Mouse (Mus musculus) C2C12 (cell line): ENCODE data around the gene Speg. TPM values are rescaled to one million over a fixed set of nuclear protein-coding genes. Genes with fewer than 3 reads are reported as not detected.

ENCODE experiments used
- H3K27me3 ChIP-seq: one replicate; pipeline ENCODE4 v1.6.1; 2011; ENCODE audit not compliant: control insufficient read depth, insufficient read depth, insufficient read length
- H3K36me3 ChIP-seq: one replicate; pipeline ENCODE4 v1.6.1; 2011; ENCODE audit not compliant: control insufficient read depth, insufficient read depth
- H3K4me3 ChIP-seq: one replicate; pipeline ENCODE4 v1.5.1; 2011; ENCODE audit warnings: mild to moderate bottlenecking, control low read depth; ENCODE audit not compliant: poor library complexity, insufficient read depth, severe bottlenecking
- H3K79me2 ChIP-seq: one replicate; pipeline ENCODE4 v1.6.1; 2011; ENCODE audit not compliant: control insufficient read depth, insufficient read depth
- H3K79me3 ChIP-seq: one replicate; pipeline ENCODE4 v1.6.1; 2011; ENCODE audit warnings: low read depth, control low read depth
- H3ac ChIP-seq: one replicate; pipeline ENCODE3; 2011; ENCODE audit warnings: low read depth; ENCODE audit not compliant: control insufficient read depth, insufficient read length
- CEBPB ChIP-seq: IDR thresholded peaks from one replicate; pipeline ENCODE4 v1.6.1; 2011; ENCODE audit warnings: low read depth, mild to moderate bottlenecking, control low read depth, moderate library complexity
- CTCF ChIP-seq: IDR thresholded peaks from one replicate; pipeline ENCODE4 v1.5.1; 2011; ENCODE audit not compliant: control insufficient read depth, insufficient read depth, insufficient read length
- FOSL1 ChIP-seq: IDR thresholded peaks from one replicate; pipeline ENCODE4 v1.8.0; 2011; ENCODE audit warnings: mild to moderate bottlenecking, low read length; ENCODE audit not compliant: poor library complexity, insufficient read depth, severe bottlenecking
- MAX ChIP-seq: IDR thresholded peaks from one replicate; pipeline ENCODE4 v1.6.1; 2011; ENCODE audit warnings: mild to moderate bottlenecking, control low read depth
- MYOD1 ChIP-seq: IDR thresholded peaks from one replicate; pipeline ENCODE4 v1.6.1; 2011; ENCODE audit warnings: low read depth; ENCODE audit not compliant: control insufficient read depth, insufficient read length
- MYOG ChIP-seq: IDR thresholded peaks from one replicate; pipeline ENCODE4 v1.6.1; 2011; ENCODE audit not compliant: control insufficient read depth, insufficient read length; ENCODE audit errors: extremely low read depth
- USF1 ChIP-seq: IDR thresholded peaks from one replicate; pipeline ENCODE4 v1.6.1; 2011; ENCODE audit warnings: low read depth, mild to moderate bottlenecking, control low read depth, moderate library complexity
- polyA plus RNA-seq: library from polyadenylated mRNA; unstranded; fragments of >200 nt; fragmentation: generic; extraction: Trizol; gene quantifications from one replicate; pipeline ENCODE4 v1.2.1, GENCODE M21; 2012; ENCODE audit warnings: missing spikeins

Gene Speg
- polyA plus RNA-seq, 1 experiment, result 29.4 TPM

DNA sequence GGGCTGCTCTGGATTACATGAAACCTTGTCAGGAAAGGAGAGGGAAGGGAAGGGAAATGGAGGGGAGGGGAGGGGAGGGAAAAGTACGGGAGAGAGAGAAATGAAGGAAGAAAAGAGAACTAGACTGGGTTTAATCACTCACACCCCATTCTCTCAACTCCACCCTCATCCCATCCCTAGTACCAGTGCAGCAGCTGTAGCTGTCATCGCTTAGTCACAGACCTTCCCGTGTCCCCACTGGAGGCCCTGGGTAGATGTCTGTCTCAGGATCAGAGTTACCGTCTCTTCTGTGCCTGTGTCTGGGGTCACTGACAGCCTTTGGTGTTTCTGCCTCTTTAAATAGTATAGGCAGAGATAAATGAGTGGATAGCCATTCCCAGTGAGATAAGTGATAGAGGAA, 33.1 kb downstream of the Speg start:
- TF ChIP-seq MYOD1 (no peak), CTCF (no peak), MAX (no peak), FOSL1 (no peak), USF1 (no peak), CEBPB (no peak), MYOG (no peak)
- H3K4me3 ChIP-seq, result no peak overlapping the region
- H3K79me3 ChIP-seq, result no peaks in the 10 kb centered on the region
- H3K36me3 ChIP-seq, result peaks cover 36% of the 10 kb centered on the region
- H3K27me3 ChIP-seq, result no peaks in the 10 kb centered on the region
- no peak overlapping the region for H3ac ChIP-seq
- no peaks in the 10 kb centered on the region for H3K79me2 ChIP-seq

DNA sequence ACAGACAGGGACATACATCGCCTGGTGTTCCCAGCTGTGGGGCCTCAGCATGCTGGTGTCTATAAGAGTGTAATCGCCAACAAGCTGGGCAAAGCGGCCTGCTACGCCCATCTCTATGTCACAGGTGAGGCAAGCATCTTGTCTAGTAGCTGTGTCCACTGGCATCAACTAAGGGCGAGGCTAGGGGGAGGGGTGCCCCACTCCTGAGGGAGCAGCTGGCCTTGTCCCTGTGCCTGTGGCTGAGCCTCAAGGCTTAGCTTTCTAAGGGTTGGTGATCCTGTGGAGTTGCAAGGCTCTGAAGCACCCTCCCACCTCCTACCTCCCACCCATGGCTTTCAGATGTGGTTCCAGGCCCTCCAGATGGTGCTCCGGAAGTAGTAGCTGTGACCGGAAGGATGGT, 34.9 kb downstream of the Speg start:
- Histone ChIP-seq H3K4me3 (no peak overlapping the region), H3ac (no peak overlapping the region), H3K79me3 (no peaks in the 10 kb centered on the region), H3K36me3 (peaks cover 36% of the 10 kb centered on the region), H3K79me2 (no peaks in the 10 kb centered on the region), H3K27me3 (no peaks in the 10 kb centered on the region)
- TF ChIP-seq FOSL1, result no peak
- TF ChIP-seq MAX, result no peak
- no peak for TF ChIP-seq CTCF
- TF ChIP-seq CEBPB, result no peak
- no peak for TF ChIP-seq USF1
- TF ChIP-seq MYOG, result no peak
- TF ChIP-seq MYOD1, result no peak

DNA sequence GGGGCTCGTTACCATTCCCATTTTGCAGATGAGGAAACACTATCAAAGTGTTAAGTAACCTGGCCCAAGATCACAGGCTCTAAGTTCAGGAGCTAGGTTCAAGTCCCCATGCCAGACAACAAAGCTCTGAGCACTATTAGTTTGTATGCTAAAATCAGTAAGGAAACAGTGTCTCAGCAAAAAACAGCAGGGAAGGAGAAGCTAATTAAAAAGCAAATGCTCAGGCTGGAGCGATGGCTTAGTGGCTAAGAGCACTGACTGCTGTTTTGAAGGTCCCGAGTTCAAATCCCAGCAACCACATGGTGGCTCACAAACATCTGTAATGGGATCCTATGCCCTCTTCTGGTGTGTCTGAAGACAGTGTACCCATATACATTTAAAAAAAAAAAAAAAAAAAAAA, 37.1 kb downstream of the Speg start:
- TF ChIP-seq MYOG (no peak), CEBPB (no peak), USF1 (no peak), FOSL1 (no peak), MYOD1 (no peak), CTCF (no peak), MAX (no peak)
- Histone ChIP-seq H3K4me3 (no peak overlapping the region), H3K79me3 (no peaks in the 10 kb centered on the region), H3K36me3 (peaks cover 26% of the 10 kb centered on the region), H3K27me3 (no peaks in the 10 kb centered on the region), H3ac (no peak overlapping the region), H3K79me2 (no peaks in the 10 kb centered on the region)

DNA sequence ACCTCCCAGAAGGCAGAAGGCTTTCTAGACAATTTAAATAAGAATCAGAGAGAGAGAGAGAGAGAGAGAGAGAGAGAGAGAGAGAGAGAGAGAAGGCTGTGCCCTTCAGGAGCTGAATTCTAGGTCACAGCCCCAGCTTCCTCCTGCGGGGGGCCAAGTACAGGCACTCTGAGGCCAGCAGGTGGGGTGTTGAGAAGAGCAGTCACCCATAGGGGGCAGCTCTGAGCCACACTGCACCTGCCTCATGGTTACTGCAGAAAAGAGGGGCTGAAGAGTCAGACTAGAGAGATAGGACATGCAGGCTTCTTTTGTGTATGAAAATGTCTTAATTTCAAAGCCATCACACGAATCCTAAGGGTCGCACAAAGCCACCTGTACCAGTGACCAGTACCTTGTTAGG, 38.7 kb downstream of the Speg start:
- no peaks in the 10 kb centered on the region for H3K79me2 ChIP-seq
- H3K27me3 ChIP-seq, result no peaks in the 10 kb centered on the region
- no peak for TF ChIP-seq MYOG
- TF ChIP-seq FOSL1, result no peak
- TF ChIP-seq MYOD1, result no peak
- TF ChIP-seq USF1, result no peak
- peak; percentile 27 for TF ChIP-seq CTCF
- TF ChIP-seq CEBPB, result no peak
- no peak for TF ChIP-seq MAX
- H3K36me3 ChIP-seq, result peaks cover 32% of the 10 kb centered on the region
- no peaks in the 10 kb centered on the region for H3K79me3 ChIP-seq
- no peak overlapping the region for H3K4me3 ChIP-seq
- no peak overlapping the region for H3ac ChIP-seq

DNA sequence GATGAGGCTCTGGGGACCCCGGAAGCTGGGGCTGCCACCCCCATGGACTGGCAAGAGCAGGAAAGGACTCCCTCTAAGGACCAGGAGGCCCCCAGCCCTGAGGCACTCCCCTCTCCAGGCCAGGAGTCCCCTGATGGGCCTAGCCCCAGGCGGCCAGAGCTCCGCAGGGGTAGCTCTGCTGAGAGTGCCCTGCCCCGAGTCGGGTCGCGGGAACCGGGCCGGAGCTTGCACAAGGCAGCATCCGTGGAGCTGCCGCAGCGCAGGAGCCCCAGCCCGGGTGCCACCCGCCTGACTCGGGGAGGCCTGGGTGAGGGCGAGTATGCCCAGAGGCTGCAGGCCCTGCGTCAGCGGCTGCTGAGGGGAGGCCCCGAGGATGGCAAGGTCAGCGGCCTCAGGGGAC, 46.7 kb downstream of the Speg start:
- no peak overlapping the region for H3ac ChIP-seq
- no peaks in the 10 kb centered on the region for H3K79me3 ChIP-seq

DNA sequence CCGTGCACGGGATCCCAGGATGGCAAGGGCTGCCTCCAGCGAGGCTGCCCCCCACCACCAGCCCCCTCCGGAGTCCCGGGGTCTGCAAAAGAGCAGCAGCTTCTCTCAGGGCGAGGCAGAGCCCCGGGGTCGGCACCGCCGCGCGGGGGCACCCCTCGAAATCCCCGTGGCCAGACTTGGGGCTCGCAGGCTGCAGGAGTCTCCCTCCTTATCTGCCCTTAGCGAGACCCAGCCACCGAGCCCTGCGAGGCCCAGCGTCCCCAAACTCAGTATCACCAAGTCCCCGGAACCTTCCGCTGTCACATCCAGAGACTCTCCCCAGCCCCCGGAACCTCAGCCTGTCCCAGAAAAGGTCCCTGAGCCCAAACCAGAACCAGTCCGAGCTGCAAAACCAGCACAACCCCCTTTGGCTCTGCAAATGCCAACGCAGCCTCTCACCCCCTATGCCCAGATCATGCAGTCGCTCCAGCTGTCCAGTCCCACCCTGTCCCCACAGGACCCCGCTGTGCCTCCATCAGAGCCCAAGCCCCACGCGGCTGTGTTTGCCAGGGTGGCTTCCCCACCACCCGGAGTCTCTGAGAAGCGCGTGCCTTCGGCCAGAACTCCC, 47.2 kb downstream of the Speg start:
- Histone ChIP-seq H3K27me3 (no peaks in the 10 kb centered on the region), H3ac (no peak overlapping the region), H3K79me3 (no peaks in the 10 kb centered on the region), H3K4me3 (no peak overlapping the region), H3K79me2 (no peaks in the 10 kb centered on the region), H3K36me3 (peaks cover 22% of the 10 kb centered on the region)
- TF ChIP-seq CEBPB (no peak), FOSL1 (no peak), CTCF (no peak), MAX (no peak), USF1 (no peak), MYOG (no peak), MYOD1 (no peak)

More for the DNA sequence above, 46.7 kb downstream of the Speg start:
- TF ChIP-seq USF1 (no peak), CEBPB (no peak), CTCF (no peak), FOSL1 (no peak), MYOG (no peak), MYOD1 (no peak), MAX (no peak)
- H3K36me3 ChIP-seq, result peaks cover 22% of the 10 kb centered on the region
- no peak overlapping the region for H3K4me3 ChIP-seq
- no peaks in the 10 kb centered on the region for H3K27me3 ChIP-seq
- no peaks in the 10 kb centered on the region for H3K79me2 ChIP-seq
